Mouse (Mus musculus): ENCODE data around the gene Bcat1. TPM values are rescaled to one million over a fixed set of nuclear protein-coding genes. Genes with fewer than 3 reads are reported as not detected.

The Bcat1 gene
- polyA plus RNA-seq, 1 experiment: 20.3 TPM

DNA sequence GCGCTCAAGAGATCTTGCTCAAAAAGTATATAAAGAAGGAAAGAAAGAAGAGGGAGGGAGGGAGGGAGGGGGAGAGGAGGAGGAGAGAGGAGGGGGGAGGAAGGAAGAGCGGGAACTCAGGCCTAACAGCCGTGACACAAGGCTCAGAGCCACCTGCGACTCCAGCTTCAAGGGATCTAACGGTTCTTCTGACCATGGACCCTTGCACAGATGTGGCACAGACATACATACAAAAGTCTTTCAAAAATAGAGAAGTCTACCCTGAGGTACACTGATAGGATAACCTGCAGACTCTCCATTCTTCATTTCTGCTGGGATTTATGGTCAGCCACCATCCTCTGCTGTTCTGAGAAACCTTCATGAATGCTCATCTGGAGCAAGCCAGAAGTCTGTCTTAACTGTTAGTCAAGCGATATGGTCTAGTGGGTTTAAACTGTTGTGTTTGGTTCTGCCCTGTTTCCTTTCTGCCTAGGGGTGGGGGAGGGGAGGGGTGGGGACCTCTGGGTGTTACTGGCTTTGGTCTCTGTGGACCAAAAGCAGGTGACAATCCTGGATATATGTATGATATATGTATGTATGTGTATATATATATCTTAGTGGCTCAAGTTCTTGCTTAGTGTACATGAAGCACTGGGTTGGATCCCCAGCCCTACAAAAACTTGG is 14.3 kb upstream of the Bcat1 start:
- TF ChIP-seq CTCF (IDR thresholded peaks at IDR 0.05; ENCODE audit: control insufficient read depth, insufficient read depth, low read length): no peak
- no peak for TF ChIP-seq POLR2A (IDR thresholded peaks at IDR 0.05; ENCODE audit: borderline replicate concordance, control insufficient read depth, low read depth, low read length)
- Histone ChIP-seq H3K4me3 (replicated peaks; ENCODE audit: control insufficient read depth, low read depth, low read length) (no peak overlapping the region), H3K4me1 (ENCODE audit: control insufficient read depth, insufficient read depth, low read length) (no peaks in the 10 kb centered on the region; the same call in 1 of the 2 replicates), H3K27ac (ENCODE audit: control insufficient read depth, insufficient read depth, low read depth, low read length, poor library complexity) (peak overlapping the region; percentile 71)
- WGBS: 13% methylated on average over 6 of the region's 6 CpGs

DNA sequence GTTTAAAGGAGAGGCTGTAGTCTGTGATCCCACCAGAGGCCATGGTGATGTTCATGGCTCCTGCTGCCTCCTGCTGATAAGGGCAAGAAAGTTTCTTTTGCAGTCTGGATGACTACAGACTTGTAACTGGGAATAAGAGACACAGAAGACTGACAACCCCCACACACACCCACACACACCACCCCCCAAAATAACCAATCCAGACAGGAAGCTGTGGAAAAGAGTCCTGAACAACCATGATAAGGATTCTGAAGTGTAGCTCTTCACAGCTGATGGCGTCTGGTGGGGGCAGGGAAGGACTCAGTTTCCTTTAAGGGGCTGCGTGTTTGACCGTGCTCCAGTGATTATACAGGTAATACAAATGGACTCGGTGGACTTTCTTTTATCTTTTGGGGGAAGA is 13.4 kb upstream of the Bcat1 start:
- H3K4me3 ChIP-seq (replicated peaks; ENCODE audit: control insufficient read depth, low read depth, low read length): no peak overlapping the region
- no peaks in the 10 kb centered on the region; the same call in 1 of the 2 replicates for H3K4me1 ChIP-seq (ENCODE audit: control insufficient read depth, insufficient read depth, low read length)
- no peak for TF ChIP-seq CTCF (IDR thresholded peaks at IDR 0.05; ENCODE audit: control insufficient read depth, insufficient read depth, low read length)
- no peak for TF ChIP-seq POLR2A (IDR thresholded peaks at IDR 0.05; ENCODE audit: borderline replicate concordance, control insufficient read depth, low read depth, low read length)
- 34% methylated on average over 4 of the region's 4 CpGs for WGBS
- peak overlapping the region; percentile 12; the same call in 1 of the 2 replicates for H3K27ac ChIP-seq (ENCODE audit: control insufficient read depth, insufficient read depth, low read depth, low read length, poor library complexity)

DNA sequence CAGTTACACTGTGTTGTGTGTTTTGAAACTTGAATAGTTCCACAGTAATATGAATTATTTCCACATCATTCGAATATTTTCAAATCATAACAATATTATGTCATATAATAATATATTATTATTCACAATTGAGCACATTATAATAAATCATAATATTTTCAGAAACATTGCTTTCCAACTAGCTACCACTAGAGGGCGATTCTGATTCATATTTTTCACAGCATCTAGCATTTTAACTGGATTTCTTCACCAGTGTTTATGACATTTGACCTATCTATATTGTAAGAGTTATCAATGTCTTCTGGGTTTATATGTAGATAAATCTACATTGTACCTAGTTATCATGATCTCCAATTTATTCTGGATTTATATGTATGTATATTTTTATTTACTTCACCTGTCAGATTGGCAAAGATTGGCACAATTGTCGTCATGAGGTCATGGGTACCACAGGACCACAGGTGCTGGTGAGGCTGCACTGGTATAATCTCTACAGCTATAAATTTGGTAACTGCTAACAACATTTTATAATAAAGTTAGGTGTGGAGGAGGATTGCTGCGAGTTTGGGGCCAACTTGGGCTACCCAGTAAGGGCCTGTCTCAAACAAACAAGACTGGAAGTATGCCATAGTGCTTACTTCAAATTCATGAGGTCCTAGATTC is 12.6 kb upstream of the Bcat1 start:
- WGBS: 40% methylated on average over 4 of the region's 4 CpGs
- TF ChIP-seq POLR2A (IDR thresholded peaks at IDR 0.05; ENCODE audit: borderline replicate concordance, control insufficient read depth, low read depth, low read length): no peak
- TF ChIP-seq CTCF (IDR thresholded peaks at IDR 0.05; ENCODE audit: control insufficient read depth, insufficient read depth, low read length): no peak
- H3K4me1 ChIP-seq (ENCODE audit: control insufficient read depth, insufficient read depth, low read length): no peaks in the 10 kb centered on the region; the same call in 1 of the 2 replicates
- H3K27ac ChIP-seq (ENCODE audit: control insufficient read depth, insufficient read depth, low read depth, low read length, poor library complexity): no peak overlapping the region
- H3K4me3 ChIP-seq (replicated peaks; ENCODE audit: control insufficient read depth, low read depth, low read length): no peak overlapping the region

DNA sequence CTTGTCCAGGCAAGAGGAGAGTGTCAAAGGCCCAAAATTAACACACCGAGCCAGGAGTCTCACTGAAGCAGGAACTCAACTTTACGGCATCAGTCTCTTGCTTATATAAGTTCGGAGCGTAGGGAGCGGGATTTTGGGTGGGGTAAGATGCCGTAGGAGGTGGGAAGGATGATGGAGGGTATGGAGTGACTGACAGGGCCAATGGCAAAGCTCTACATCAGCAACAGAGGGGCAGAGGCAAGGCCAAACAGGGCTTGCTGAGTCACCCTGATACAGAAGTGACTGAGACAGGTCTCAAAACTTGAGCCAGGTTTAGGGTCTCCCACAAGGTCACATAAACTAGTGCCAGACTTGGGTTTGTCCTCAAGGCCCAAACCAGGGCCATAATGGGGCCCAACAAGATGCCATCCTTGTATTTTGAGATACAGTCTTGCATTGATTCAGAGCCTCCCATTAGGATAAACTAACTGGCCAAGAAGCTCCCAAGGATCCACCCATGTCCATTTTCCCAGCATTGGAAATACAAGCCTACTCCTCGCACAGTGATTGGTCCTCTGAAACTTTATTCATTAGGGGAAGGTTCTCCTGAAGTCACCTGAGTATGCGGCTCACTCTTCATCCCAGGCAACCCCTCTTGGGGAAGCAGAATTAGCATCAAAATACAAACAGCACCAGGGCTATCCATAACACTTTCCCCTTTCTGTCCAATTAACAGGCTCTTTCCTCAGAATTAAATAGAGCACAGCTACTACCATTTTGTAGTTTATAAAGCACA is 8.5 kb upstream of the Bcat1 start:
- 86% methylated on average over 8 of the region's 8 CpGs for WGBS
- TF ChIP-seq POLR2A (IDR thresholded peaks at IDR 0.05; ENCODE audit: borderline replicate concordance, control insufficient read depth, low read depth, low read length): no peak
- H3K4me3 ChIP-seq (replicated peaks; ENCODE audit: control insufficient read depth, low read depth, low read length): no peak overlapping the region
- H3K27ac ChIP-seq (ENCODE audit: control insufficient read depth, insufficient read depth, low read depth, low read length, poor library complexity): no peak overlapping the region
- no peaks in the 10 kb centered on the region for H3K4me1 ChIP-seq (ENCODE audit: control insufficient read depth, insufficient read depth, low read length)

DNA sequence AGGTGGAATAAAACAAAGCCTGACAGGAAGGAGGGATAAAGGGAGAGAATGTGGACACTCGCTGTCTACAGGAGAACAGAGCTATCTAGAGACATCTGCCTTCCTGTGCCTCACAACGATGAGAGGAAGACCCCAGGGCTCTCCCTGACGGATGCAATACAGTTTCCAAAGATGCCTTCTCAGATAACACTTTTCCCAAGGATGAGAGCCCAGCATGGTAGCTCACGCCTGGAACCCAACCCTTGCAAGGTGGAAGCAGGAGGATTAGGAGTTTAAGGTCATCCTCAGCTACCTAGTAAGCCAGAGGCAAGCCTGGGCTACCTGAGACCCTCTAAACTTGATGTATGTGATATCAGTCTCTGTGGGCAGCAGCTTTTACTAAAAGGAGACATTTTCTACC is 5.7 kb upstream of the Bcat1 start:
- 71% methylated on average over 4 of the region's 4 CpGs for WGBS
- Histone ChIP-seq H3K4me1 (ENCODE audit: control insufficient read depth, insufficient read depth, low read length) (peaks cover 2% of the 10 kb centered on the region; the same call in 1 of the 2 replicates), H3K4me3 (replicated peaks; ENCODE audit: control insufficient read depth, low read depth, low read length) (no peak overlapping the region), H3K27ac (ENCODE audit: control insufficient read depth, insufficient read depth, low read depth, low read length, poor library complexity) (no peak overlapping the region)
- TF ChIP-seq POLR2A (IDR thresholded peaks at IDR 0.05; ENCODE audit: borderline replicate concordance, control insufficient read depth, low read depth, low read length): no peak
- TF ChIP-seq CTCF (IDR thresholded peaks at IDR 0.05; ENCODE audit: control insufficient read depth, insufficient read depth, low read length): no peak

DNA sequence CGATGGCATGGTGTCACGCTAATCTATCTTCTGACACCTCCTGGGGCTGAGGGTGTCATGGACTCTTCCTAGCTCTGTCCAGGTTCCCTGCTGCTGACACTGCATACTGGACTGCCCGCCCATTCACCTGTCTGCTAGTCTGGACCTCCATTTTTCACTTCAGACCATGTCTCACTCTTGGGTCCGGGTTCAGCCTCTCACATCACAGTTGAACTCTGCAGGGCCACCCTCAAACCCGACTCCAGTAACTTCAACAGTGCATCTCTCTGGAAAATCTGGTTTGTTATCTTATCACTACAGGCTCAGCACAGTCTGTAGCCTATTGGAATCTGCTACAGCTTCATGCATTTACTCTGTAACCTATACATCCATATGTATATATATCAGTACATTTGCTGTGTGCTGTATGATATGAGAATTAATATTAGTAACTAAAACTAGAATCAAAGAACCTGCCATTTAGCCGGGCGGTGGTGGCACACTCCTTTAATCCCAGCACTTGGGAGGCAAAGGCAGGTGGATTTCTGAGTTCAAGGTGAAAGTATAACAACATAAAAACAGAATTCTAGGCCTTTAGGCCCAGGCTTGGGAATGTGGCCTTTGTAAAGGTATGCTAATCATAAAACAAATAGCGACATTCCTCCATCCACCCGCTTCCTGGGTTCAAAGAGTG is 3.2 kb upstream of the Bcat1 start:
- H3K4me3 ChIP-seq (replicated peaks; ENCODE audit: control insufficient read depth, low read depth, low read length): no peak overlapping the region
- no peak for TF ChIP-seq CTCF (IDR thresholded peaks at IDR 0.05; ENCODE audit: control insufficient read depth, insufficient read depth, low read length)
- TF ChIP-seq POLR2A (IDR thresholded peaks at IDR 0.05; ENCODE audit: borderline replicate concordance, control insufficient read depth, low read depth, low read length): no peak
- no peak overlapping the region for H3K27ac ChIP-seq (ENCODE audit: control insufficient read depth, insufficient read depth, low read depth, low read length, poor library complexity)
- WGBS: 79% methylated on average over 9 of the region's 9 CpGs
- peaks cover 2% of the 10 kb centered on the region; the same call in 1 of the 2 replicates for H3K4me1 ChIP-seq (ENCODE audit: control insufficient read depth, insufficient read depth, low read length)

DNA sequence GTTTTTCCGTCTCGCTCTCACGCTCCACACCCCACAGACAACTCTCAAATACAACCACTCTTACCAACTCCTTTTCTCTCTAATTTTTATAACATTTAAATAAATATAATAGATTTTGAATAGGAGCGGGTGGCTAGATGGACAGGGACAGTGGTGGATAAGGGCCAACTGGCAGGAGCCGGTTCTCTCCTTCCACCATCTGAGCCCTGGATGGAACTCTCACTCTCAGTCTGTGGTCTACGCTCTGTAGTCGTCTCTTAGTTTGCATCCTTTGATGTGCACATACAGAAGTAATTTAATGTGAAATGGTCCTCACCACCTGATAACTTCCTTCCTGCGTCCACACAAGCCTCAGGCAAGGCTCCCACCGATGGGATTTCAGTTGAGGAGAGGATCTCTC is 302 bp upstream of the Bcat1 start:
- TF ChIP-seq POLR2A (IDR thresholded peaks at IDR 0.05; ENCODE audit: borderline replicate concordance, control insufficient read depth, low read depth, low read length): no peak
- no peak for TF ChIP-seq CTCF (IDR thresholded peaks at IDR 0.05; ENCODE audit: control insufficient read depth, insufficient read depth, low read length)
- 34% methylated on average over 9 of the region's 9 CpGs for WGBS
- no peak overlapping the region for H3K27ac ChIP-seq (ENCODE audit: control insufficient read depth, insufficient read depth, low read depth, low read length, poor library complexity)
- no peak overlapping the region for H3K4me3 ChIP-seq (replicated peaks; ENCODE audit: control insufficient read depth, low read depth, low read length)
- peaks cover 2% of the 10 kb centered on the region; the same call in 1 of the 2 replicates for H3K4me1 ChIP-seq (ENCODE audit: control insufficient read depth, insufficient read depth, low read length)
